Mouse (Mus musculus) gastrocnemius, postnatal 25 days (tissue): ENCODE measurements at regions not wholly inside any gene's neighbourhood (a gene's known extent, or its start where the extent isn't known, plus 50 kb on each side); places are given as distances from the start of the nearest gene placed in this dataset.
"Not testable (repeated sequence)": the region's sequence is repeated elsewhere in the genome, so short reads cannot be mapped to it uniquely, and the experiment has no call there.

ENCODE experiments used
- DNase-seq: peaks from one replicate; pipeline ENCODE4 v3.0.0; 2022

- DNase-seq: no peak
These were observed 504.3 kb upstream of the Fam160b2 start for GRCm38 (mm10) chr14:71103955-71104354.

DNA sequence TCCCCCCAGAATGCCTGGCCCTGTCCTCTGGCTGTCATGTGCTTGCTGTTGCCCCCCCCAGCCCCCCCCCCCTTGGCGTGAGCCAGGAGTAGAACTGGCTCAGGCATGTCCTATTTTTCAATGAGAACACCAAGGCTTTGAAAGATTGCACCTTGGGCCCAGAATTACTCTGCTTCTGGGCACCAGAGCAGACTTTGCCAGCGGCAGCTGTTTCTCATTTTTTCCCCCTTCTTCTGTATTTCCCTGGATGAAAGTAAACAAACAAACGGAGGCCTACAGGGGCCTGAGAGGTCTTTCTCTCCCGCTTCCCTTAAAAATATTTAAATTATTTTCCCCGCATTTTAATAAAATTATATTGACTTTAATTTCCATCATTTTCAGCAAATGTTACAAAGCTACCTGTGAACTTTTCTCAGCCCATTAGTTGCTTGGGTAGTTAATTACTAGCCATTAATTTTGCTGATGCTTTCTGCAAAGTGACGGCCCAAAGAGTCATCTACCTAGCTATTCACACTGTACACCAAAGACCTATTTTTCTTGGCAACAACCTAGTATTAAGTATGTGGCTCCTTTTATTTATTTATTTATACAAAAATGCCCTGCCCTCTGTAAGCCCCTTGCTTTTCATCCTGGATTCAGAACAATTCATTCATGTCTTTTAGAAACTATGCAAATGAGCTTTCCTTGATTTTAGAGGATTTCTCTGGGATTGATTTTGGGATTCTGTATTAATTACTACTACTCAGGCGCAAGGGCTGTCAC lies 496.2 kb upstream of the Fam160b2 start:
- DNase-seq: no peak

DNA sequence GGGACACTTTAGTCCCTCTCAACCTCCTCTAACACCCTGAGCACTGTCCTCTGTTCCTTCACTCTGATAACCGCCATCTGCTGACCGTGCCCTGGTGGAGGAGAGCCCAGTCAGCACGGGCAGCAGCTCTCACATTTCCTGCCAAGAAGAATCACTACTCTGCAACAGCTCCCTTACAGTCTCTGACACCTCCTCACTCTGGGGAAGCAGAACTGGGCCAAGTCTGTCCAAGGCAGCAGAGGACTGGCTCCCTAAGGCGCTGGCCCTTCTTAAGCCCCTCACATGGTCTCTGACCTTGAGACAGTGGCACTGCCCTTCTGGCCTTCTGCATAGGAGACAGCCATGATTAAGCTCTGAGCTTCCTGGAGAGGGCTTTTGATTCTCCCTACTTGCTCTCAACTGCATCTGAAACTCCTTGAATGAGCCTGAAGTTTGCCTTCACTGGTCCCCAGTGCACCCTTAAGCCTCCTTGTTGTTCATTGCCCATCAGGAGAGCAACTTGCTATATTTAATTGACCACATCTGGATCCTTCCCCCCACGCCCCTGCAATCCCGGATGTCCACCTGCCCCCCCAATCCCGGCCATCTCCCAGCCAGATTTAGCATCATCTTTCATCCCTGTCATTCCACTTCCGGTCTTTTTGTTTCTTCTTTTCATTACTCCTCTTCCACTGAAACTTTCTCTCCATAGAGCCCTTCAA lies 493.1 kb upstream of the Fam160b2 start:
- DNase-seq: peak; percentile 36

DNA sequence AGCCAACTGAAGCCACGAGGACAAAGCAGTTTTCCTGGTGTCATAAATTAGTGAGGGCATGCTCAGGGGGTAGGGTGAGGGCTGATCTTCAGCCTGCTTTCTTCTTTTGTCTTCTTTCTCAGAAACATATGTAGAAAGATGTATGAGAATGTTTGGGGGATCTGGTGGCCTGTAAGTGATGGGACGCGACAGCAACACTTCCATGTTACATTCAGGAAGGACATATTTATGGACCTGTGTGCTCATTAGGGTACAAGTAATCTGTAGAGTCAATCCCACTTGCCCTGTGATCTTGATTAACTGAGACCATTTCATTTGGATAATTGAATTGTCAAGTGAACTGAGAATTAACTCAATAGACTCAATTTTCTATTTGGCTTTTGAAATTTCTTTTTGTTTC lies 486.1 kb upstream of the Fam160b2 start:
- DNase-seq: no peak

GRCm38 (mm10) chr14:71082327-71082726 lies 482.7 kb upstream of the Fam160b2 start:
- no peak for DNase-seq

- no peak for DNase-seq
These were observed 476.0 kb upstream of the Fam160b2 start for GRCm38 (mm10) chr14:71075671-71076070.

- DNase-seq: no peak
These were observed 474.4 kb upstream of the Fam160b2 start for GRCm38 (mm10) chr14:71074019-71074418.

- DNase-seq: no peak
These were observed 466.0 kb upstream of the Fam160b2 start for GRCm38 (mm10) chr14:71065669-71066068.

GRCm38 (mm10) chr14:71056601-71057000 lies 457.0 kb upstream of the Fam160b2 start:
- DNase-seq: no peak

DNA sequence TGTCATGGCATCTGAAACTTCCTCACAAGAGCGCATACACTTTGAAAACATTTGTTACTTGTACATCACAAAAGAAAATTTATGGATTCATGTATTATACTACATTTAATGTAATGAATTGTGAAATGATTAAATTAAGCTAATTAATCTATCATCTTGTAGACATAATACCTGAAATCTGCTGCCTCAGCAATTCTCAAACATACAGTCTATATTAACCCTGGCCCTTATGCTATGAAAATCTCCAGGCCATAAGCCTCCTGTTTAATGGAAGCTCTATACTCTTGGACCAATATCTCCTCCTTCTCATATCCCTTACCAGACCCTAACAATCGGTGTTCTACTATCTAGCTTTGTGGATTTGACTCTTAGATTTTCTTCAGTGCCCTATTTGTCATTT lies 455.8 kb upstream of the Fam160b2 start:
- DNase-seq: no peak

DNA sequence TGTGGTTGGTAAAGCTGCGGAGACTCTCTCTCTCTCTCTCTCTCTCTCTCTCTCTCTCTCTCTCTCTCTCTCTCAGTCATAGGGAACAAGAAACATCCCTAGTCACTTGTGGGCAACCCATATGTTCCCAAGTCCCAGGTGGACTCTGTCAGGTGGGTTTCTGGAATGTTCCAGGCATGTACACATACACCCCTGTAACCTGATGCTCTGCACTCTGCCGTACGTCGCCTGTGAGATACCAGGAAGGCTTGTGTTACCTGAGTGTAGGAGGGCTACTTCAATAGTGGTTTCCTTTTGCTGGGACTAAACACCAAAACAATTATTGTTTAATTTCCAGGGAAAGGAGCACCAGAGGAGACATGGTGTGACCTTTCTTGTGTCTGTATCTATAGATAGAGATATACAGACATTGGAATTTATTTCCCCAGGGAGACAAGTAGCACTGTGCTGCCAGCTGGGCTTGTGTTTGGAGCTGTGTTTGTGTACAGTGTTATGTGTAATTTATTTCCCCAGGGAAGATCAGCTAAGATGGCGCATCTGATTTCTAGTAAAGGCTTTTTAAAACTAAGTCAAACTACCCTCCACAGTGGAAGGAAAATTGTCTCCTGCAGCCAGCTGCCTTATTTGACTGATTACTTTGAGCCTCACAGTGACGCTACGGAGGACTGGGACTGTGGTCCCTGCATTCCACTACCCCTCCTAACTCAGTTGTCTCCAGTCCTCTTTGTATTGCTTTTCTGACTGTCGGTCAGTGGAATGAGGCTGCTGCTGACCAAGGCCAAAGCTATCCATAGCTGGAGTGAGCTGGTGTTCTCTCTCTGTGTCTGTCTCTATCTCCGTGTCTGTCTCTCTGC lies 454.4 kb upstream of the Fam160b2 start:
- DNase-seq: no peak

GRCm38 (mm10) chr14:71047096-71047495 lies 447.5 kb upstream of the Fam160b2 start:
- DNase-seq: no peak

GRCm38 (mm10) chr14:71043879-71044770 lies 444.5 kb upstream of the Fam160b2 start:
- not testable (repeated sequence) for DNase-seq

- no peak for DNase-seq
These were observed 437.0 kb upstream of the Fam160b2 start for GRCm38 (mm10) chr14:71036620-71037019.

DNA sequence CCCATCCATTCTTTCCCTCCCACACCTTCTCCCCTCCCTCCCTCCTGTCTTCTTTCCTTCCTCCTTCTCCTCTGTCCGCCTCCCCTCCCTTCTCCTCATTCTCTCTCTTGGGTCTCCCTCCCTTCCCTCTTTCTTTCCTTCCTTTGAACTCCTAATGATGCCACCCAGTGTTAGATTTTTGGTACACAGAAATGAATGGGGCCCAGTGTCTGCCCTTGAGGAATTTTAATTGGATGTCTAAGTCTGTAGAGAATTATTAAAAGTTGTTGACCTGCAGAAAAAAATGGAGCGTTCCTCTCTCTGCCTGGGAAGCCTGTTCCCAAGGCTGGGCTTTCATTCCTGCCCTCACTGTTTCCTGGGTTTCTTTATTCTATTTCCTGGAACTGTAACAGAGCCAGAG lies 434.0 kb upstream of the Fam160b2 start:
- no peak for DNase-seq

DNA sequence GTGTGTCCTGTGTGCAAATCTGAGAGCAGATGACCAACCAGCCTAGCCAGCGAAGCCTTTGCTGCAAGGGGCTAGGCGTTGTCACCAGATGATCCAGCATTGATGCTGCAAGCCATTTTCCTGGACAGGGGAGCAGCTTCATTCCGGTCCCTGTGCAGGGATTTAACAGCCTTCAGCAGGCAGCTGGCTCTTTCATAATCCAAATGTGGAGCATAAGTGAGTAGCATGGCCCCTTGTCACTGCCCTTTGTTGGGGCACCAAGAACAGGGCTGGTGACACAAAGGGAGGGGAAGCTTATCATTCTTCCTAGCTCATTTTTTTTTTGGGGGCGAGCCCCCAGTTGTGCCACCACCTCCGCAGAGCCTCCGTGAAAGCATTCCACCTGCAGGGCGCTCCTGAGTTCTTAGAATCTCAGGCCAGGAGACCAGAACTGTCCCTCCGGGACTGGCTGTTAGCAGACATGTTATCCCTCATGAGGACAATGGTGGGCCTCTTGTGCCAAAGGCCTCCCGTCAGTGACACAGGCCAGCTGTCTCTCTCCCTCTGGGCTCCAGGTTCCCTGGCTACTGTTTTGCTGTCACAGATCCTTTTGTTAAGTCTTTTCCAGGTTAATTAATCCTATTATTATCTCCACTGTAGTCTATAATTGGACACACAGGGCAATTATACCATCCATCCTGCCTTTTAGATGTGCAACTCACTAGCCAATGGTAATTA lies 430.7 kb upstream of the Fam160b2 start:
- DNase-seq: no peak
